Mouse (Mus musculus) small intestine, adult 2 months (tissue): Measurements from ENCODE around the gene Fhod1.

Source experiments
- CTCF ChIP-seq: fragments of 200-500 bp; IDR thresholded peaks from 2 replicates; pipeline ENCODE4 v1.5.1; 2012; ENCODE audit warnings: low read depth, mild to moderate bottlenecking, control low read depth, inconsistent platforms, low read length, moderate library complexity, mixed read lengths; ENCODE audit not compliant: insufficient replicate concordance, insufficient read length; ENCODE audit errors: extremely low read depth
- POLR2A ChIP-seq: fragments of 200-500 bp; IDR thresholded peaks from 2 replicates; pipeline ENCODE4 v1.6.1; 2012; ENCODE audit warnings: low read depth, mild to moderate bottlenecking, control low read depth, inconsistent platforms, low read length, moderate library complexity

- TF ChIP-seq CTCF (no peak), POLR2A (no peak)
Measured at GRCm38 (mm10) chr8:105282239-105282638, 65.5 kb downstream of the Fhod1 start.
